Mouse (Mus musculus) megakaryocyte-erythroid progenitor cell, adult 5-6 weeks (primary cell): ENCODE results near the gene Gm3591. TPM values are rescaled to one million over a fixed set of nuclear protein-coding genes. Genes with fewer than 3 reads are reported as not detected.
"Not testable (repeated sequence)": the region's sequence is repeated elsewhere in the genome, so short reads cannot be mapped to it uniquely, and the experiment has no call there.

ENCODE experiments used
- ATAC-seq: replicated peaks from 2 replicates; pipeline ENCODE4 v1.8.0; 2016; ENCODE audit warnings: mild to moderate bottlenecking, inconsistent platforms; ENCODE audit not compliant: severe bottlenecking, poor library complexity, low FRiP score, low TSS enrichment
- total RNA-seq, 2 experiments: library from RNA; stranded (forward) in 1 of 2; stranded (reverse) in 1 of 2; fragments of 200-1000, 215-1000 nt in 1 of 2; fragments of >200 nt in 1 of 2; fragmentation: Nextera tagmentation in 1 of 2; gene quantifications; 2 replicates each; pipeline ENCODE4 v1.2.3; 2014 to 2017

The Gm3591 gene
- 1.1 TPM in 1 of 2 replicates, not detected in the other for total RNA-seq (2014; fragmentation: Nextera tagmentation)
- total RNA-seq (2017) = not detected in 2 replicates

DNA sequence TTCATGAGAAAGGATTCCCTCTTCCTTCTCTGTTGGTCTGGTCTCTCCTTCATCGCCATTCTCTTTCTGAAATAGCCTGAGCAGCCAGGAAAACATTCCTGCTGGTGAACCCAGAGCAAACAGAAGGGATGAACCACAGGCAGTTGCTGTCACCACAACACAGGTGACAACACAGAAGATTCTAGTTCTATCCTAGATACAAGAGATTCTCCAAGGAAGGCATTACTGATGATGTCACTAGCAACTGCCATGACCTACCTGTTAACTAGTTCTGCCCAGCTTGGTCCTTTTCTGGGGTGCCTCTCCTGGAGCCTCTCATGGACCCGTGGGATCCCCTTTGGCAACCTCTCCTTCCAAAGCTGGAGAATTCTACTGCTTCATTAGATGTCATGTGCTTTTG, at the start of gene Gm3591:
Gene Gm3591 (minus strand): TSS at position 101 of the 400 bp plus-strand sequence.
- ATAC-seq = not testable (repeated sequence)

DNA sequence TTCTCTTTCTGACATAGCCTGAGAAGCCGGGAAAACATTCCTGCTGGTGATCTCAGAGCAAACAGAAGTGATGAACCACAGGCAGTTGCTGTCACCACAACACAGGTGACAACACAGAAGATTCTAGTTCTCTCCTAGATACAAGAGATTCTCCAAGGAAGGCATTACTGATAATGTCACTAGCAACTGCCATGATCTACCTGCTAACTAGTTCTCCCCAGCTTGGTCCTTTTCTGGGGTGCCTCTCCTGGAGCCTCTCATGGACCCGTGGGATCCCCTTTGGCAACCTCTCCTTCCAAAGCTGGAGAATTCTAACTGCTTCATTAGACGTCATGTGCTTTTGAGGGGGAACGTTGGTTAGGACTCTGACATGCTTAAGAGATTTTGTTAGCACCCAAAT, 32.2 kb upstream of the Gm3591 start, which contains the start of gene Gm3594:
Gene Gm3594 (minus strand): TSS at position 101 of the 400 bp plus-strand sequence.
- ATAC-seq = not testable (repeated sequence)

DNA sequence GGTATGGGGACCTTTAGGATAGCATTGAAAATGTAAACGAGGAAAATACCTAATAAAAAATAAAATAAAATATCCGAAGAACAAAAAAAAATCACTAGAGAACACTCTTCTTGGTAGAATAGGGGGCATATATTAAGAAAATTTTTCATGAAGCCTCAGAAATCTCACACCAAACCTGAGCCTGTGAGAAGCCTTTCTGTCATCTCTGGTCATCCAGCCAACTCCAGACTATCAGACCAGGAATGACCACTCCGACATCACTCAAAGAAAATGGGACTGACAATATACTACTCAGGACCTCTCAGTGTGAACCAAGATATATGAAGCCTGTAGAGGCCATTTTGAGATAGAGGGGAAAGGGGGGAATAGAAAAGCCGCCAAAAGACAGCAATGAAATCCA, 28.5 kb upstream of the Gm3591 start:
- ATAC-seq = not testable (repeated sequence)

DNA sequence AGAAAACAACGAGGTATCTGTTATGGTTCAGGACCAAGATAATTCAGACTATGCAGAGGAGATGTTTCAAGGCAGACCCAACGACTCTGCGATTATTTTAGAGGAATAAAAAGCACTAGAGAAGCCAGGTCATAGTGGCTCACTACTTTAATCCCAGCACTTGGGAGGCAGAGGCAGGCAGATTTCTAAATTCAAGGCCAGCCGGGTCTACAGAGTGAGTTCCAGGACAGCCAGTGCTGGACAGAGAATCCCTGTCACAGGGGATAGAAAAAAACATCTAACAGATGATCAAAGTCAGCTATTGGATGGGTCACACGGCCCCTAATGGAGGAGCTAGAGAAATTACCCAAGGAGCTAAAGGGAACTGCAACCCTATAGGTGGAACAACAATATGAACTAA, 27.9 kb upstream of the Gm3591 start:
- not testable (repeated sequence) for ATAC-seq

DNA sequence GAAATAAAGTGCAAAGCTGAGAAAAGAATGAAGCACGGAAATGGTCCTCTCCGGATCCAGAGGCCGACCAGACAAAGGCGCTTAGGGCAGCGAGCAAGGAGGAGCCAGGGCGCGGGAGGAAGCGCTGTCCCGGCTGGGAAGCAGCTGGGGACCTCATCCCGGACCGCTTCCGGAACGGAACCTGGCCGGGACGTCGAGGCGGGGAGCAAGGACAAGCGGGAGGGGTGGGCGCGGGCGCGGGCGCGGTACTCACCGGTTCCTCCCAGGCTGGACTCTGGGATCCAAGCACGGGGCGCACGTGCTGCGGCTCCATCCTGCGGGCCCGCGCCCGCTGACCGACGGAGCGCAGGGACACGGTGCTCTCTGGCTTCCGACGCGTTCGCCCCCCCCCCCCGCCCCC, 14.5 kb upstream of the Gm3591 start:
- ATAC-seq = not testable (repeated sequence)

DNA sequence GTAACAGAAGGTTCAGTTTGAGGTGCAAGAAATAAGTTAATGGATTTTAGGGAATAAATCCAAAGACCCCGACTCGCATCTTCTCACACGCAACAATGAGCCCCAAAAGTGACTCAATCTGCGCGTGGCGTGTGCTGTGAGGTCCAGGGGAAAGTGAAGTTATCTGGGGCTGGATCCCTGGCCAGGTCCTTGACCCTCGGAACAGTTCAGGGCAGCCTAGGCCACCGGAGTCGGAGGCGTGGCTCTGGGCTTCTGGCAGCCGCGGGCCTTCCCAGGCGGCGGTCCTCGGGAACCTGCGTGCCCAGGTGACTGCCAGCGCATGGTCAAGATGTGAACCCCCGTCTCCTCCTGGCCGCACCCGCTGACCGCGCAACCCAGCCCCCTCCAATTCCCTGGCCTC, 14.1 kb upstream of the Gm3591 start:
- ATAC-seq = not testable (repeated sequence)

DNA sequence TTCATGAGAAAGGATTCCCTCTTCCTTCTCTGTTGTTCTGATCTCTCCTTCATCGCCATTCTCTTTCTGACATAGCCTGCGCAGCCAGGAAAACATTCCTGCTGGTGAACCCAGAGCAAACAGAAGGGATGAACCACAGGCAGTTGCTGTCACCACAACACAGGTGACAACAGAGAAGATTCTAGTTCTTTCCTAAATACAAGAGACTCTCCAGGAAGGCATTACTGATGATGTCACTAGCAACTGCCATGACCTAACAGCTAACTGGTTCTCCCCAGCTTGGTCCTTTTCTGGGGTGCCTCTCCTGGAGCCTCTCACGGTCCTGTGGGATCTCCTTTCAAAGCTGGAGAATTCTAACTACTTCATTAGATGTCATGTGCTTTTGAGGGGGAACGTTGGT, 22.1 kb downstream of the Gm3591 start, which contains the start of gene Gm16440:
Gene Gm16440 (minus strand): TSS at position 101 of the 400 bp plus-strand sequence.
- not testable (repeated sequence) for ATAC-seq

Other genes starting within 250 kb of the Gm3591 start
- not detected in 2 replicates for gene Gm21560, start 193.2 kb downstream of the Gm3591 start, total RNA-seq (2014; fragmentation: Nextera tagmentation)
- gene Gm21560, start 193.2 kb downstream of the Gm3591 start, total RNA-seq (2017) = not detected in 2 replicates
- not detected in 2 replicates for gene Gm3411, start 125.2 kb downstream of the Gm3591 start, total RNA-seq (2014; fragmentation: Nextera tagmentation)
- gene Gm3411, start 125.2 kb downstream of the Gm3591 start, total RNA-seq (2017) = not detected in 2 replicates
- gene Gm21103, start 107.6 kb downstream of the Gm3591 start, total RNA-seq (2014; fragmentation: Nextera tagmentation) = not detected in 2 replicates
- not detected in 2 replicates for gene Gm21103, start 107.6 kb downstream of the Gm3591 start, total RNA-seq (2017)
- gene Gm3618, start 68.8 kb downstream of the Gm3591 start, total RNA-seq (2014; fragmentation: Nextera tagmentation) = not detected in 2 replicates
- not detected in 2 replicates for gene Gm3618, start 68.8 kb downstream of the Gm3591 start, total RNA-seq (2017)
- not detected in 2 replicates for gene Gm16440, start 22.2 kb downstream of the Gm3591 start, total RNA-seq (2014; fragmentation: Nextera tagmentation)
- not detected in 2 replicates for gene Gm16440, start 22.2 kb downstream of the Gm3591 start, total RNA-seq (2017)
- gene Gm3594, start 32.1 kb upstream of the Gm3591 start, total RNA-seq (2014; fragmentation: Nextera tagmentation) = not detected in 2 replicates
- gene Gm3594, start 32.1 kb upstream of the Gm3591 start, total RNA-seq (2017) = not detected in 2 replicates
- gene Gm8356, start 124.8 kb upstream of the Gm3591 start, total RNA-seq (2014; fragmentation: Nextera tagmentation) = not detected in 2 replicates
- not detected in 2 replicates for gene Gm8356, start 124.8 kb upstream of the Gm3591 start, total RNA-seq (2017)
- gene Gm3629, start 178.1 kb upstream of the Gm3591 start, total RNA-seq (2014; fragmentation: Nextera tagmentation) = not detected in 2 replicates
- not detected in 2 replicates for gene Gm3629, start 178.1 kb upstream of the Gm3591 start, total RNA-seq (2017)
- not detected in 2 replicates for gene Gm3460, start 209.9 kb upstream of the Gm3591 start, total RNA-seq (2014; fragmentation: Nextera tagmentation)
- gene Gm3460, start 209.9 kb upstream of the Gm3591 start, total RNA-seq (2017) = not detected in 2 replicates